Mouse (Mus musculus) right cerebral cortex, postnatal 25 days (tissue): ENCODE results near the gene Hoxa7.

Experiments used
- DNase-seq: peaks from one replicate; pipeline ENCODE4 v3.0.0; 2022

Gene Hoxa7

DNA sequence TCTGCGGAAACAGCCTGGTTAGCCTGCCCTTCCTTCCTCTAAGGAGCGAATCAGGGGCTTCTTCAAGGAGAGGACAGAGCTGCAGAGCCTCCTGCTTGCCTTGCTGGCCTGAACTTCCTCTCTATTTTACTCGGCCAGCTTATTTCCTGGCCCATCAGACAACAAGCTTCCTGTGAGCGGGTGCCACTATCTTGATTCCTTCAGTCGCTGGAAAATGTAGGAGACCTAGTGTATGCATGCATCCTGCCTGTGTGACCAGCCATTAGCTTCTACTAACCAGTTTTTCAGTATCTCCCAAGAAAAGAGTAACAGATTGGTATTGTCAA, 50.8 kb downstream of the Hoxa7 start:
- no peak for DNase-seq

GRCm38 (mm10) chr6:52170166-52170897, 51.3 kb downstream of the Hoxa7 start:
- no peak for DNase-seq

GRCm38 (mm10) chr6:52169499-52170165, 52.0 kb downstream of the Hoxa7 start:
- no peak for DNase-seq

DNA sequence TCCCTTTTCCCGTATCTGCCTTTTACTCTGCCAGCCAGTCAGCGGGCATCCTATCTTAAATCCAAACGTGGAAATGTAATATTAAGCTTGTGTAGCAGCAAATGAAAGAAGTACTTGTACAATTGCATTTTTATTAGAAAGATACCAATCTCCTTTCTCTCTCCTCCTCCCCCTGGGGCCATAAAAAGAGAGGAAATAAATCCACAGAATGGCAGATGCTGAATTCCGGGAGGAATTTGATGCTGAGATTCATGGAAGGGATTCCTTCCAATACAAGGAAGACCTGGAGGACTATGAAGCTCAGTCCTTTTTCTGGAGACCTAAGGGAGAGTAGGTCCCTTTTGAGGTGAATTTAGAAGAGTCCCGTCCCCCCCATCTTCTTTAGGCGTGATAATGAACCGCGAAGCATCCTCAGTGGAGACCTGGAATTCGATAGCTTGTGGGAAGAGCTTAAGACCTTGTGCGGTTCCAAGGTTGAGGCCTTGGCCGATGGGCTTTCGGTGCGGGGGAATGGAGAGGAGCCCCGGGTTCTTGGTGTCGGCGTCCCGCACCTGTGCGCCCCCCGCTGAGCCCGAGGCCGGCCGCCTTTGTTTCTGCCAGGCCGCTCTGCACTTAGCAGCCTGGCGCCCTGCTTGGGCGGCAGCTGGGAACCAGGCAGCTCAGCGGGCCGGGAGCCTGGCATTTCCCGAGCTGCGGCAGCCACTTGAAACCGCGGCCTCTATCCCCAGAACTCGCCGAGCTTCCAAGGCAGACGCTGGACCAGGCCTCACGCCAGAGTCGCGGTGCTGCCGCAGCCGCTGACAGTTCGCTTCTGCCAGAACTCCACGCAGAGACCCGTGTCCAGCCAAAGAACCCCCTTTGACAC, 53.2 kb downstream of the Hoxa7 start:
- DNase-seq, result peak; percentile 9

GRCm38 (mm10) chr6:52167736-52168161, 53.9 kb downstream of the Hoxa7 start:
- DNase-seq, result peak; percentile 5

DNA sequence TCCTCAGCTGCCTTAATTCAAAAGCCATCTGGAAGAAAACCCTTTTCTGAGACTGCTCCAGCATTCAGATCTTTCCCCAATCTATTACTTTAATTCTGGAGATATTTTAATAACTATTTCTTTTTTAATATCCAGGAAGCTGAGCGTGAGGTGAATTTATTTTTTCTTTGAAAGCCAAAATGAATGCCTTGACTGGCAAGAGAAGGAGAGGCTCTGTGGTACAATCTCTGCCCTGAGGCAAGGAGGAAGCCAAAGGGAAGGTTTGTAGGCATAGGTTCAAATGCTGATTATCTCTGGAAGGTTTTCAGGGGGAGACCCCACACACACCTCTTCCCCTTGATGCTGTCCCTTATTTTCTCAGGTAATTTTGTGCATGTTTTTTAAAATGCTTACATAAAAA, 54.5 kb downstream of the Hoxa7 start:
- DNase-seq, result no peak

DNA sequence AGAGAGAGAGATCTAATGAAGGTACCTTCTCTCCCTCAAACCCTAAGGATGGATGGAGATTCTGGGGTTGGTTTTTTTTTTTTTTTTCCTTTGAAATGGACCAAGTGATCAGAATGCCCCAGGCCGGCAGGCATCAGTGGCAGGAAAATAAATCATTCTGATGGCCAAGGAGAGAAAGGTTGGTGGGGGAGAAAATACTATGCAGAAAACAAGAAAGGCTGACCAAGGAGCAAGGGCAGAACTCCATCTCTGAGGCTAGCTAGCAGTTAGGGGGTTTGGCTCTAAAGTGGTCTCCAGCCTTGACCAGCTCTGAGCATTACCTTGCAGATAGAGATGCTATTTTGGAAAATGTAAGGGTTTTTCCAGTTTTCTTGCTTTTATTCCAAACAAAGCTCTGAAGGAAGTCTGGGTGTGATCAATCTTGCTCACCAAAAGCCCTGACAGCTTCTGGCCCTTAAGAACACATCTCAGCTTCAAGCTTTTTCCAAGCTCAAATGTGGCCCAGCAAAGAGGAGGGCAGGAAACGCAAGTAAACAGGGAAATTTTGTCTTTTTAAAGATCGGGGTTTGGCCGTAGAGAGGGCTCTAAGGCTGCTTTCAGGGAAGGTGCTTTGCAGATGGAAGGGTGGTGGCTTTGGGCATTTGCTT, 55.1 kb downstream of the Hoxa7 start:
- no peak for DNase-seq

- DNase-seq, result peak; percentile 7
Observed at GRCm38 (mm10) chr6:52165441-52166370, 55.9 kb downstream of the Hoxa7 start.

DNA sequence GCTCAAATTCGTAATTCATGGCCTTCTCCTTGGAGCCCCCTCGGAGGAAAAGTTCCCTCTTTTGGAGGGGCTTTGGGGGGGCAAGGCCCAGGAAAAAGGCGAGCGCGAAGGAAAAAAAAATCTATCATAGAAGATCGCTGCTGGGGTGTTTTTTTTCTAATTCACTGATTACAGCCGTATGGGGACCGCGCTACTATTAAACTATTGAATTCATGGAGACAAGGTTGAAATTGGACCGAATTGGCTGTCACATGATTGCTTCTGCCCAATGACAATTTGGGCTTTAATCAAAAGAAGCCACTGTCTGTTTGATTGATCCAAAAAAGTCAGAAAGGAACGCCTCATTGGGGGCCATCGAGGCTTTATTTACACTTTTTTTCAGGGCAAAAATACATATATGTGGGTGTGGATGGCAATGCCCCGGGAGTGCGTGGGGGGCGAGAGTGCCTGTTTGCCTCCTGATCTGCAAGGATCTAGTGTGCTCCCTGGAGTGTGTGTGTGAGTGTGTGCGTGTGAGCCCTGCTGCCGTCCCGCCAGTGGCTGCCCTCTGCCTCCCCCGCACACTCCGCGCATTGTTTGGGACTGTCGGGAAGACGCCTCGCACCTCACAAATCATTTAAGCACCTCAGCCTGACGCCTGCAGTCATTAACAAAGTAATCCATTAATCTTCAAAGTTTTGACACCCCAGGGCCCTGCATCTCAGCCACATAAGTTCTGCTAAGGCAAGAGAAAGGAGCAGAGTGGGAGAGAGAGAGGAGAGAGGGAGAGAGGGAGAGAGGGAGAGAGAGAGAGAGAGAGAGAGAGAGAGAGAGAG, 56.8 kb downstream of the Hoxa7 start, which contains the start of gene Hoxa2:
Gene Hoxa2 (minus strand): TSS at position 206 of the 815 bp plus-strand sequence.
- DNase-seq, result peak; percentile 3
